Mouse (Mus musculus) neural tube, embryonic 14.5 days (tissue): ENCODE measurements around the gene Rras. TPM values are rescaled to one million over a fixed set of nuclear protein-coding genes. Genes with fewer than 3 reads are reported as not detected.

Experiments
- ATAC-seq: fragments of 200-750 bp; cut with Nextera tagmentation; 2 replicates; pipeline ENCODE4 v1.8.0; 2017; ENCODE audit warnings: low read depth, mild to moderate bottlenecking, moderate TSS enrichment, moderate library complexity
- H3K27ac ChIP-seq: fragments of 300-500 bp; sonication (generic); 2 replicates; pipeline ENCODE4 v1.5.1; 2014; ENCODE audit warnings: low read depth, mild to moderate bottlenecking, control low read depth, low read length, moderate library complexity, mixed read lengths
- H3K27me3 ChIP-seq: fragments of 300-500 bp; sonication (generic); 2 replicates; pipeline ENCODE4 v1.6.1; 2014; ENCODE audit warnings: low read length; ENCODE audit not compliant: control insufficient read depth, insufficient read depth
- H3K36me3 ChIP-seq: fragments of 300-500 bp; sonication (generic); 2 replicates; pipeline ENCODE4 v1.6.1; 2014; ENCODE audit warnings: low read length, mixed read lengths; ENCODE audit not compliant: control insufficient read depth, insufficient read depth
- H3K4me1 ChIP-seq: fragments of 300-500 bp; sonication (generic); 2 replicates; pipeline ENCODE4 v1.6.1; 2014; ENCODE audit warnings: low read length; ENCODE audit not compliant: control insufficient read depth, insufficient read depth
- H3K4me2 ChIP-seq: fragments of 300-500 bp; sonication (generic); 2 replicates; pipeline ENCODE4 v1.6.1; 2014; ENCODE audit warnings: mild to moderate bottlenecking, low read depth, low read length, control low read depth
- H3K4me3 ChIP-seq: fragments of 300-500 bp; sonication (generic); 2 replicates; pipeline ENCODE4 v1.5.1; 2014; ENCODE audit warnings: low read depth, low read length, control low read depth, mixed read lengths
- H3K9ac ChIP-seq: fragments of 300-500 bp; sonication (generic); replicated peaks from 2 replicates; pipeline ENCODE4 v1.6.1; 2014; ENCODE audit warnings: low read depth, mild to moderate bottlenecking, control low read depth, low read length, mixed read lengths
- H3K9me3 ChIP-seq: fragments of 300-500 bp; sonication (generic); 2 replicates; pipeline ENCODE4 v1.6.1; 2016; ENCODE audit warnings: low read length; ENCODE audit not compliant: control insufficient read depth
- WGBS: fragments of 180-500 bp; shearing (Covaris S2); extraction: QIAGEN DNeasy Blood & Tissue Kit; methylation state at CpG from one replicate; pipeline ENCODE4 v1.1.7; 2014; 5-methylcytosine and 5-hydroxymethylcytosine counted together
- polyA plus RNA-seq: library from polyadenylated mRNA; unstranded; fragments of >200 nt; fragmentation: Nextera tagmentation; extraction: Ambion mirVana; gene quantifications from 2 replicates; pipeline ENCODE4 v1.2.1, GENCODE M21; 2014

Rras gene
- polyA plus RNA-seq, 1 experiment from 2014 or later = 9.0 TPM

- no peak for ATAC-seq
- 4% methylated on average over 15 of the region's 15 CpGs for WGBS
- Histone ChIP-seq H3K27me3 (no peaks in the 10 kb centered on the region), H3K4me1 (peaks cover 10% of the 10 kb centered on the region), H3K27ac (peak overlapping the region; percentile 74), H3K9me3 (no peaks in the 10 kb centered on the region), H3K9ac (peak overlapping the region; percentile 62), H3K36me3 (peaks cover 19% of the 10 kb centered on the region), H3K4me2 (peak overlapping the region; percentile 70), H3K4me3 (peak overlapping the region; percentile 59)
Measured at GRCm38 (mm10) chr7:44997940-44998428, 19.8 kb upstream of the Rras start.

DNA sequence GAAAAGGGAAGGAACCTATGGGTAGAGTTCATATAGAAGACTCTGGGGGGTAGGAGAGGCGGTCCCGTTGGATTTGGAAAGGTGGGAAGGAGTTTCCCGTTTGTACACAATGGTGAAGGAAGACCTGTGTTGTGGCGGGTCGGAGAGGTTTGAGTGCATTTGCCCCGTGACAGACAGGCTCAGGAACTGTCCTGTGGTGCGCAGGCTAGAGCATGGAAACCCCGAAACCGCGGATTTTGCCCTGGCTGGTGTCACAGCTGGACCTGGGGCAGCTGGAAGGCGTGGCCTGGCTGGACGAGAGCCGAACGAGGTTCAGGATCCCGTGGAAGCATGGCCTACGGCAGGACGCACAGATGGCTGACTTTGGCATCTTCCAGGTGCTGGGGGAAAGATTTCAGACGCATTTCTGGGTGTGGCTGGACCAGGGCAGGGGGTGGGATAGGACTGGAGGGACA is 19.2 kb upstream of the Rras start, which contains the start of gene Bcl2l12:
Gene Bcl2l12 (minus strand): TSS at position 212 of the 455 bp plus-strand sequence.
- Histone ChIP-seq H3K36me3 (peaks cover 24% of the 10 kb centered on the region), H3K27ac (peak within 1 kb of the TSS; percentile 74), H3K9ac (peak within 1 kb of the TSS; percentile 62), H3K4me1 (peaks cover 10% of the 10 kb centered on the region), H3K4me3 (peak within 1 kb of the TSS; percentile 59), H3K9me3 (no peaks in the 10 kb centered on the region), H3K4me2 (peak within 1 kb of the TSS; percentile 70), H3K27me3 (no peaks in the 10 kb centered on the region)
- ATAC-seq = no peak
- WGBS = 3% methylated on average over 18 of the region's 18 CpGs

GRCm38 (mm10) chr7:44999753-45000152 is 18.0 kb upstream of the Rras start:
- H3K27me3 ChIP-seq = no peaks in the 10 kb centered on the region
- 78% methylated on average over 11 of the region's 11 CpGs for WGBS
- peaks cover 10% of the 10 kb centered on the region for H3K4me1 ChIP-seq
- peaks cover 34% of the 10 kb centered on the region for H3K36me3 ChIP-seq
- H3K9ac ChIP-seq = no peak overlapping the region
- no peak for ATAC-seq
- H3K9me3 ChIP-seq = no peaks in the 10 kb centered on the region
- no peak overlapping the region for H3K27ac ChIP-seq
- H3K4me2 ChIP-seq = no peak overlapping the region
- no peak overlapping the region for H3K4me3 ChIP-seq

- H3K27me3 ChIP-seq = no peaks in the 10 kb centered on the region
- 82% methylated on average over 20 of the region's 21 CpGs for WGBS
- H3K9me3 ChIP-seq = no peaks in the 10 kb centered on the region
- H3K4me3 ChIP-seq = no peak overlapping the region
- no peak overlapping the region for H3K4me2 ChIP-seq
- H3K27ac ChIP-seq = no peak overlapping the region
- peaks cover 10% of the 10 kb centered on the region for H3K4me1 ChIP-seq
- peaks cover 42% of the 10 kb centered on the region for H3K36me3 ChIP-seq
- H3K9ac ChIP-seq = no peak overlapping the region
- ATAC-seq = no peak
Measured at GRCm38 (mm10) chr7:45000539-45001114, 17.1 kb upstream of the Rras start.

- no peak overlapping the region for H3K9ac ChIP-seq
- no peaks in the 10 kb centered on the region for H3K9me3 ChIP-seq
- H3K36me3 ChIP-seq = peaks cover 60% of the 10 kb centered on the region
- WGBS = 87% methylated on average over 7 of the region's 7 CpGs
- H3K27ac ChIP-seq = no peak overlapping the region
- H3K27me3 ChIP-seq = no peaks in the 10 kb centered on the region
- no peak for ATAC-seq
- no peak overlapping the region for H3K4me2 ChIP-seq
- peaks cover 10% of the 10 kb centered on the region for H3K4me1 ChIP-seq
- H3K4me3 ChIP-seq = no peak overlapping the region
Measured at GRCm38 (mm10) chr7:45002440-45002839, 15.3 kb upstream of the Rras start.

GRCm38 (mm10) chr7:45004546-45004945 is 13.2 kb upstream of the Rras start:
- Histone ChIP-seq H3K9me3 (no peaks in the 10 kb centered on the region), H3K9ac (no peak overlapping the region), H3K4me3 (no peak overlapping the region), H3K27me3 (no peaks in the 10 kb centered on the region), H3K27ac (no peak overlapping the region), H3K4me1 (no peaks in the 10 kb centered on the region), H3K4me2 (no peak overlapping the region), H3K36me3 (peaks cover 78% of the 10 kb centered on the region)
- 72% methylated on average over 3 of the region's 3 CpGs for WGBS
- ATAC-seq = no peak

DNA sequence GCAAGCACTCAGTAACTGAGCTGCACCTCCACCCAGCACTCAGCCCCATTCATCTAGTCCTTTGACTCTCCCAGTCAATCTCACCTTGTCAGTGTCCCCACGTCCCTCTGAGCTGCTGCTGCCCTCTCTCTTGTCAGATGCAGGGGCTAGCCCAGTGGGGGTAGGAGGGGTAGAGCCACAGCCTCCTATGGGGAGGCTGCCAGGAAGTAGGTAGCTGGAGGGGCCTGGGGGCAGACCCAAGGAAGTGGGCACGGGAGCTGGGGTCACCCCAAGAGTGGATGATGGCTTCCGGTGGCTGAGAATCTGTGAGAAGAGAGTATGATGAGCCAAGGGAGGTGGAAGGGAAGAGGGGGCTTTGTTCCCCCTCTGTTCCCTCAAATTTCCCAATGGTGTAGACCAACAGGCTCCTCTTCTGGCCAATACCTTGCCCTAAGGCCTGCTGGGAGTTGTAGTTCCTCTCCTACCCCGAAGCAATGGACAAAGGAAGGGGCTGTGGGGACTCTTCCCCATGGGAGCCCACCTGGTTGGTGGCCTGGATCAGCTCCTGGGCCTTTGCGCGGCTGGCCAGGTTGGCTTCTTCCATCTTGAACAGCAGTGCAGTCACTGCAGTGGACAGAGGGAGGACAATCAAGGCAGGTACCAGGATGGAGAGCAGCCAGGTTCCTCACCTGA is 12.3 kb upstream of the Rras start:
- H3K36me3 ChIP-seq = peaks cover 87% of the 10 kb centered on the region
- no peaks in the 10 kb centered on the region for H3K27me3 ChIP-seq
- no peaks in the 10 kb centered on the region for H3K4me1 ChIP-seq
- no peaks in the 10 kb centered on the region for H3K9me3 ChIP-seq
- no peak overlapping the region for H3K27ac ChIP-seq
- no peak overlapping the region for H3K4me2 ChIP-seq
- H3K9ac ChIP-seq = no peak overlapping the region
- no peak overlapping the region for H3K4me3 ChIP-seq
- WGBS = 90% methylated on average over 6 of the region's 6 CpGs
- ATAC-seq = no peak

DNA sequence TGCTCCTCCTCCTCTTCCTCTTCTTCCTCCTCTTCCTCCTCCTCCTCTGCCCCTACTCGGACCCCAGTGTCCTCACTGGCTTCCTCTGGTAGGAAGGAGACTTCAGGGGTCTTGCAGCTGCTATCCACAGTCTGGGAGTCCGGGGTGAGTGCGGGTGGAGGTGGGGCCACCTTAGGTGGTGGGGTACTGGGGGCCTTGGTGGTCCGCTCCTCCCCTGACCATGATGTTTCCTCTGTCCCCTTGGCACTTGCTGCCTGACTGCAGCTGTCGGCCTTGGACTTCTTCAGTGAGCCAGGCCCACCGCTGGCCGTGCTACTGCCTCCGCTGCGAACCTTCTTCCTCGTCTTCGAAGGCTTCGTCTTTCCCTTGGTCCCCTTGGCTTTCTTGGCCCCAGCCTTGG is 11.3 kb upstream of the Rras start:
- Histone ChIP-seq H3K9ac (no peak overlapping the region), H3K9me3 (no peaks in the 10 kb centered on the region), H3K4me1 (no peaks in the 10 kb centered on the region), H3K27me3 (no peaks in the 10 kb centered on the region), H3K4me2 (no peak overlapping the region), H3K4me3 (no peak overlapping the region), H3K27ac (no peak overlapping the region), H3K36me3 (peaks cover 86% of the 10 kb centered on the region)
- 95% methylated on average over 12 of the region's 12 CpGs for WGBS
- no peak for ATAC-seq

GRCm38 (mm10) chr7:45007141-45007540 is 10.6 kb upstream of the Rras start:
- Histone ChIP-seq H3K27me3 (no peaks in the 10 kb centered on the region), H3K4me3 (no peak overlapping the region), H3K9me3 (no peaks in the 10 kb centered on the region), H3K4me2 (no peak overlapping the region), H3K36me3 (peaks cover 88% of the 10 kb centered on the region), H3K27ac (no peak overlapping the region), H3K4me1 (no peaks in the 10 kb centered on the region), H3K9ac (no peak overlapping the region)
- no peak for ATAC-seq
- 96% methylated on average over 29 of the region's 29 CpGs for WGBS
